Mouse (Mus musculus): ENCODE measurements around the gene Eno3.

The Eno3 gene

GRCm38 (mm10) chr11:70656964-70657363 is at the start of gene Eno3:
Gene Eno3, plus strand, starts transcription at chr11:70657202.
- no peak for DNase-seq (ENCODE audit: low spot score)

- DNase-seq (ENCODE audit: low spot score): no peak
These were observed 49.4 kb upstream of the Eno3 start for GRCm38 (mm10) chr11:70607611-70608010.

DNA sequence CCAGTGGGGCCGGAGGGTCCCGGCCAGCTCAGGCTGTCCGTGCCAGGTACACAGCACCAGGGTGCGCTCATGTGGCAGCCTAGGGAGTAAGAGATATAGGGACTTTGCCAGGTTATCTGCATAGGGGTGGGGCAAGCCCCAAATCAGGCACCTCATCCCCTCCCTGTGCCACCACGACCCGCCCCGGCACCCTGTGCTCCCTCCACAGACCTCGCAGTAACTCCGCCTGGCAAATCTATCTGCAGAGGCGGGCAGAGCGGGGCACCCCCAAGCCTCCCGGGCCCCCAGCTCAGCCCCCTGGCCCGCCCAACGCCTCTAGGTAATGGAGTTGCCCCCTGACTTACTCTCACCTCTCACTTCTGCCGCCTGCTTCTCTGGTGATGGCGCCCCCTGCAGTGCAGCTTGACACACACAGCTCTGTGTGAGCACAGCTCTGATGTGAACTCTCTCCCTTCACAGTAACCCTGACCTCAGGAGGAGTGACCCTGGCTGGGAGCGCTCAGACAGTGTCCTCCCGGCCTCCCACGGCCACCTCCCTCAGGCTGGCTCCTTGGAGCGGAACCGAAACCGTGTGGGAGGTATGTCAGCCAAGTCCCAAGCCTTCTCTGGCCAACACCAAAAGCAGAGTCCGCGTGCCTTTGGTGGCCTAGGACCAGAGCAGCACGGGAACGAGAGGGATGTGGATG is 48.5 kb upstream of the Eno3 start:
- DNase-seq (ENCODE audit: low spot score): no peak

DNA sequence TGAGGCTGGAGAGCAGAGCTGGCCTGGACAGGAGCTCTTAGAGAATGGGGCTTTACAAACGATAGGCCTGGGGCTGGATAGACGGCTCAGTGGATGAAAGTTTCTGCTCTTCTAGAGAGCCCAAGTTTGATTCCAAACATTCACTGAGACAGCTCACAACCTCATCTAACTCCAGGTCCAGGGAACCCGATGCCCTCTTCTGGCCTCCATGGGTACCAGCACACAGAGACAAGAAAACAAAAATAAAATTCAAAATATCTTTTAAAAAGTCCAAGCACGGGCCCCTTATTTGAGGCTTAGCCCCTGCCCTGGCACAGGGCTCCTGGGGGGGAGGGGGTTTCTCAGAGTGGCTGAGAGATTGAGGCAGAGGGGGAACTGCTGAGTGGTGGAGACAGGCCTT is 46.2 kb upstream of the Eno3 start:
- DNase-seq (ENCODE audit: low spot score): no peak

DNA sequence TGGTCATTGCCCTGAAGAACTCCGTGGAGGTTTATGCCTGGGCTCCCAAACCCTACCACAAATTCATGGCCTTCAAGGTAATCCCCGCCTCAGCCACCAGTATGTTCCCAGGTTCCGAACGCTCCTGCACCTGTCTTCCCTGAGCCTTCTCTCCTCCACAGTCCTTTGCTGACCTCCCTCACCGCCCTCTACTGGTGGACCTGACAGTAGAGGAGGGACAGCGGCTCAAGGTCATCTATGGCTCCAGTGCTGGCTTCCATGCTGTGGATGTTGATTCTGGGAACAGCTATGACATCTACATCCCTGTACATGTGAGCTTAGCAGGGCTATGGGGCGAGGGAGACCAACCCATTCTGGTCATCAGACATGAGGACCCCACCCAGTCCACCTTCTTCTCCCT is 44.5 kb upstream of the Eno3 start:
- no peak for DNase-seq (ENCODE audit: low spot score)

DNA sequence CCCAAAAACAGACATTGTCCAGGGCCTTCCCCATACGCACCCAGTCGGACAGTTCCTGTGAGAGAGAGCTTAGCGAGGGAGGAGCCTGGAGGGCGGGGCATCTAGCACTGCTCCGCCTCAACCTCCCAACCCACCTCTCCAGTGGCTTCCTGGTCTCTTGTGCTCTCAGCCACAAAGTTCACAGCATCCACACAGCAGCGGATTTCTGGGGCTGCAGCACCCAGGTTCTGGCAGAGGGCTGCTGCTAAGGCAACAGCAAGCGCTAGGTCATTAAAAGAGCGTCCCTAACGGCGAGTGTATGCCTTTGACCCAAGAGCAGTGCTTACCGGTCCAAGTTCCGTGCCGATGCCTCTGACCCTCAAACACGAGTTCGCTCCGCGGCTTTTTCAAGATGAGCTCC is 41.9 kb upstream of the Eno3 start:
- peak; percentile 42 for DNase-seq (ENCODE audit: low spot score)

GRCm38 (mm10) chr11:70615516-70616093 is 41.4 kb upstream of the Eno3 start, which contains the start of gene 4930544D05Rik:
Gene 4930544D05Rik, plus strand, starts transcription at chr11:70615848.
- no peak for DNase-seq (ENCODE audit: low spot score)

DNA sequence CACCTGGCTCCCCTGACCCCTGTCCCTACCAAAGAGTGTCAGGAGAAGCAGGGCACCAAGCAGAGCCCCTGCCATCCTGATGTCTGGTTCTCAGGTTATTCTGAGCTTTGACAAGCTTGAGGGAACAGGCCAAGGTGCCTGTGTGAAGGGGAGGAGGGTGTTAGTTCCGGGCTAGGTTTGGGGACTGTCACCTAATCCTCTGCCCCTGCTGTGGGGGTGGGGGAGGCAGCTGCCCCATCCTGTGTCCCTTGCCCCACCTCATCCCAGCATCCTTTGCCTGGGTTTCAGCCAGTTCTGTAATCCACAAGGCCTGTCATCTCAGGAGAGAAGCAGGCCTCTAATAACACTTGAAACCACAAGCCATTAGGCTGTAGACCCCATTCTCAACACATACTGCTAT is 37.9 kb upstream of the Eno3 start, which contains the start of gene Chrne:
Gene Chrne (minus strand): TSS at position 116 of the 400 bp plus-strand sequence.
- no peak for DNase-seq (ENCODE audit: low spot score)

GRCm38 (mm10) chr11:70621972-70622814 is 34.8 kb upstream of the Eno3 start:
- no peak for DNase-seq (ENCODE audit: low spot score)

GRCm38 (mm10) chr11:70623053-70623742 is 33.8 kb upstream of the Eno3 start:
- no peak for DNase-seq (ENCODE audit: low spot score)

DNA sequence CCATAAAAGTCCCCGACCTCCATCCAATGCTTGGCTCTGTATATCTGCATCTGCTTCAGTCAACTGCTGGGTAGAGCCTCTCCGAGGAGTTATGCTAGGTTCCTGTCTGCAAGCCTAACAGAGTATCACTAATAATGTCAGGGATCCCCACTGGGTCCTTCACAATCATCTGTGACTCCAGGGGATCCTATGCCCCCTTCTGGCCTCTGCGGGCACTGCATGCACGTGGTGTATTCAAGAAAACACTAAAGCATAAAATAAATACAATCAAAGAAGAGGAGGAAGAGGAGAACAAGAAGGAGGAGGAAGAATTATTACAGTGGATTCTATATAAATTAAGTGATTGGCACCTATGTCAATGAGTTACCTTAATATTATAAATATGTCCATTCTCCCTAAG is 31.5 kb upstream of the Eno3 start:
- no peak for DNase-seq (ENCODE audit: low spot score)

DNA sequence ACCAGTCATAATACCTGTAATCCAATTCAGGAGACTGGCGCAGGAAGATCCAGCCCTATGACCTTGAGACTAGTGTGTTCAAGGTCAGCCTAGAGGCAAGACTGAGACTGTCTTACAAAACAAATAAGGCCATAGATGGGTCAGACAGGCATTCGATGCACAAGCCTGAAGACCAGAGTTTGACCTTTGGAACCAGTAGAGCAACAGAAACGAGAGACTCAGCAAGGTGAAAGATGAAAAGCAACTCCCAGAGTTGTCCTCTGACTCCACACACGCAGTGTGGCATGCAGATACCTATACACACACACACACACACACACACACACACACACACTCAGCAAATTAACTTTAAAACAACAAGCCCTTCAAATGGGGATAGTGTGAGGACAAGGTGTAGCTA is 30.1 kb upstream of the Eno3 start:
- DNase-seq (ENCODE audit: low spot score): no peak

DNA sequence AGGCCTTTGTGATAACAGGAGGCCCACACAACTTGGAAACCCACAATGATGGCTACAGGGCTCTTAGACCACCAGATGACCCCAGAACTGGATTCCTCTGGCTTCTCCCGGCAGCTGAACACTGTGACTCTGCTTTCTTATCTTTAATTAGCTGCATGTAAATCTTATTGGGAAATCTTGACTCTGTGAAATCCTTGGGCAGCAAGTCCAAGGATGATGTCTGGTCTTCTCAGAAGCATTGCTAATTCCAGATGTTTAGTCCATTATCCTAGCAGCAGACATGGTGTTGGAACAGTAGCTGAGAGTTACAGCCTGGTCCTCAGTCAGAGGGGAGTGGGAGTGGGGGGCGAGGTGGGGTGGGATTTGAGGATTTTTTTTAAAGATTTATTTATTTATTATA is 28.6 kb upstream of the Eno3 start:
- DNase-seq (ENCODE audit: low spot score): no peak

DNA sequence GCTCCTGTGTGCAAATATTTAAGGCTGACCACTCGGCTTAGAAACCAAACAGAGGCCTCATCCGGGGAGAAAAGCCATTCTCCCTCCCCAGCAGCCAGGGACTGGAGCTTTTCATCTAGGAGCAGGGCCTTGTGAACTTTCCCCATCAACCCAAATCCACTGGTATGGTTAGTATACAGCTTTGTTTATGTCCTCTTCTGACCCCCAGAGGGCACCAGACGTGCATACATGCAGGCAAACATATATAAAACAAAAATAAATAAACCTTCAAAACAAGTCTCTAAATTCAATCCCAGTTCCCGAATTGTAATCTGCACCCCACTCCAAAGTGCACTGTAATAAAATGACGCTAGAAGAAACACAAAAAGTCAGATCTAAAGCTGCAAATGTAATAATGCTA is 27.4 kb upstream of the Eno3 start:
- no peak for DNase-seq (ENCODE audit: low spot score)

DNA sequence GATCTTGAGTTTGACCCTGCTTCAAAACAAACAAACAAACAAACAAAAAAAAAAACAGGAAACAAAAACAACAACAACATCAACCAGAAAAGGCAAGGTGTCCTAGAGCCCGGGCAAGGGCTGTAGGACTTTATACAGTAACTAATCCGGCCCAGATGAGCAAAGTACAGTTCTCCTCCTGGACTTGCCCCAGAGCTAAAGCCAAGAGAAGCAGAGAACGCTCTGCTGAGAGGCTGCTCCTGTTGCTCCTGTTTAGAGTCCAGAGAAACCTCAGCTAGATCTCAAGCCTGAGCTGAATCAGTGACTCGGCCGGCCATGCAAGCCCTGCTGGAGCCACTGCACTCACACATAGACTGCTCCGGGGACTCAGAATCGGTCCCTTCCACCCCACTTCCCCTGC is 26.9 kb upstream of the Eno3 start:
- DNase-seq (ENCODE audit: low spot score): no peak

DNA sequence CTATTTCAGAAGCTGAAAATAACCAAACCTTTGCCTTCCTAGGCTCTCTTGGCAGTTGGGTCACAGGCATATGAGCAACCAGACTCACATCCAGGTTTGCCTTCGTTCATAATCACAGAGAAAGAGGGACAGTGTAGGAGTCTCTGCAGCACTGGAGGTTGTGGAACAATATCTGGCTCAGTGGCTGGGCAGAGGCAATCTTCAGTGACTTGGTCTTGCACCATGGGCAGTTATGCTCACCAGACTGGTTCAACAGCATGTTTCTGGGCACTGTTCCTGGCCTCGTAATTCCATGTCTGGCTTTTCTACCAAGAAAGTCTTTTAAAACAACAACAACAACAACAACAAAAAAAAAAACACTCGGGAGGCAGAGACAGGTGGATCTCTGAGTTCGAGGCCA is 21.4 kb upstream of the Eno3 start:
- DNase-seq (ENCODE audit: low spot score): no peak

DNA sequence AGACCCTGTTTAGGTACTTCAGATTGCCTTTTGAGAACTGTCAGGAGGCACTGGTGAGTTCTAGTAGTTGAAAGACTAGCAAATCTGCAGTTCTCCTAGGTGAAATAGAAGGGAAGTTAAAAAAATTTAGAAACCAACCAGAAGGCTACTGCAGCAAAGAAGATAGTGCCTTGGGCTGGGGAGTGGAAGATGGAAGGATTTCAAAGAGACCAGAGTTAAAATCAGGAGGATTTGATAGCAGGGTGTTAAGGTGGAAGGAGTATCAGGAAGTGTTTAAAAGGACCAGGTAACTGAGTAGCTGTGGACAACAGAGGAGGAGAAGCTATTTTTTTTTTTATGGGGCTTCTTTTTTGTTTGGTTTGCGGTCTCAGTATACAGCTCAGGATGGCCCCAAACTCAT is 19.2 kb upstream of the Eno3 start:
- DNase-seq (ENCODE audit: low spot score): no peak

DNA sequence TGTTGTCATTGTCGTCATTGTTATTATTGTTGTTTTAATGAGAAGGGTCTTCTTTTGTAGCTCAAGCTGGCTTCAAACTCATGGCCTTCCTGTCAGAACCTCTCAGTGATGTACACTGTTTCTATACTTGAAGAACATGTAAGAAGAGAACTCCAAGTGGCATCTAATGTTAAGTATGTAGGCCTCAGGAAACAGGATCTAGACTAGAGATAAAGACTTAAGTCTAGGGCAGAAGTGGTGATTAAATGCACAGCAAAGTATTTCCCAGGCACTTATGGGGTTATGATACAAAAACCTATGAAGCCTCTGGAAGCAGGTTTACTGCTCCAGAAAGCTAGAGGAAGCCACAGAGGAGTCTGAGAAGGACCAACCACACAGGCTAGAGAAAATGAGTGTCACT is 18.7 kb upstream of the Eno3 start:
- DNase-seq (ENCODE audit: low spot score): no peak

GRCm38 (mm10) chr11:70638714-70639278 is 18.2 kb upstream of the Eno3 start, which contains the start of gene Gp1ba:
Gene Gp1ba, plus strand, starts transcription at chr11:70639122.
- DNase-seq (ENCODE audit: low spot score): no peak

GRCm38 (mm10) chr11:70639976-70640375 is 17.0 kb upstream of the Eno3 start:
- DNase-seq (ENCODE audit: low spot score): no peak

GRCm38 (mm10) chr11:70641241-70641640 is 15.8 kb upstream of the Eno3 start:
- DNase-seq (ENCODE audit: low spot score): no peak

- DNase-seq (ENCODE audit: low spot score): no peak
These were observed 14.0 kb upstream of the Eno3 start for GRCm38 (mm10) chr11:70643051-70643450.

Measured in ovary, postnatal 14 days (tissue).